Mouse (Mus musculus) hindbrain, embryonic 14.5 days (tissue): ENCODE data around the gene Mrvi1. TPM values are rescaled to one million over a fixed set of nuclear protein-coding genes. Genes with fewer than 3 reads are reported as not detected.

Experiments
- ATAC-seq: fragments of 200-750 bp; cut with Nextera tagmentation; 2 replicates; pipeline ENCODE4 v1.8.0; 2017; ENCODE audit warnings: moderate number of reproducible peaks, mild to moderate bottlenecking, moderate TSS enrichment, moderate library complexity; ENCODE audit not compliant: low FRiP score
- DNase-seq: peaks from one replicate; pipeline ENCODE4 v3.0.0-alpha.2; 2015; ENCODE audit warnings: low spot score
- H3K27ac ChIP-seq: fragments of 300-500 bp; sonication (generic); 2 replicates; pipeline ENCODE4 v1.5.1; 2014; ENCODE audit warnings: mild to moderate bottlenecking, moderate library complexity
- H3K27me3 ChIP-seq: fragments of 300-500 bp; sonication (generic); 2 replicates; pipeline ENCODE4 v1.6.1; 2014; ENCODE audit warnings: mild to moderate bottlenecking, low read length, mixed read lengths; ENCODE audit not compliant: control insufficient read depth, insufficient read depth
- H3K36me3 ChIP-seq: fragments of 300-500 bp; sonication (generic); replicated peaks from 2 replicates; pipeline ENCODE4 v1.6.1; 2014; ENCODE audit not compliant: control insufficient read depth, insufficient read depth
- H3K4me1 ChIP-seq: fragments of 300-500 bp; sonication (generic); replicated peaks from 2 replicates; pipeline ENCODE4 v1.6.1; 2014; ENCODE audit warnings: antibody characterized with exemption, low read length, mixed read lengths; ENCODE audit not compliant: control insufficient read depth, insufficient read depth
- H3K4me2 ChIP-seq: fragments of 300-500 bp; sonication (generic); replicated peaks from 2 replicates; pipeline ENCODE4 v1.6.1; 2014; ENCODE audit warnings: mild to moderate bottlenecking, moderate library complexity
- H3K4me3 ChIP-seq: fragments of 300-500 bp; sonication (generic); replicated peaks from 2 replicates; pipeline ENCODE4 v1.5.1; 2014; ENCODE audit warnings: mild to moderate bottlenecking, low read length
- H3K9ac ChIP-seq: fragments of 300-500 bp; sonication (generic); 2 replicates; pipeline ENCODE4 v1.6.1; 2014
- H3K9me3 ChIP-seq: fragments of 300-500 bp; sonication (generic); 2 replicates; pipeline ENCODE4 v1.6.1; 2016; ENCODE audit warnings: low read length; ENCODE audit not compliant: control insufficient read depth
- WGBS: fragments of 180-500 bp; shearing (Covaris S2); extraction: QIAGEN DNeasy Blood & Tissue Kit; methylation state at CpG from one replicate; pipeline ENCODE4 v1.1.7; 2014; 5-methylcytosine and 5-hydroxymethylcytosine counted together
- polyA plus RNA-seq: library from polyadenylated mRNA; unstranded; fragments of >200 nt; fragmentation: Nextera tagmentation; extraction: Ambion mirVana; gene quantifications from 2 replicates; pipeline ENCODE4 v1.2.1, GENCODE M21; 2014

Mrvi1 gene
- polyA plus RNA-seq, 1 experiment from 2014 or later = 1.8 TPM

DNA sequence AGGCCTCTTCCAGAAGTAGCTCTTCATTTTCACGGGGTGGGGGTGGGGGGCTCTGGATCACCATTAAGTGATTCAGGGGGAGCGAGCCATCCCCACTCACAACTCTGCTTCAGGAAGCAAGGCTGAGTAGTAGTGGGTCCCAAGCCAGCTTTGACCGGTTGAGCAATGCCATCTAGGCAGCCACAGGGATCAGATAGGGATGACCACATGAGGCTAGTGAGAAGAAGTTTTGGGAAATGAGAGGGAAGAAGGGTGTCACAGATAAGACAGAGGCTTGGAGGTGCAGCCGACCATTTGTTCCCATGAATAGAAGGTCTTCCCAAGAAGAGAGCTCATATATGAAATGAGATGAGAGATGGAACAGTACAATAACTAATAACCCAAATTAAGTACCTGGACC, 55.7 kb downstream of the Mrvi1 start:
- Histone ChIP-seq H3K4me2 (no peak overlapping the region), H3K27ac (no peak overlapping the region), H3K9me3 (no peaks in the 10 kb centered on the region), H3K4me3 (no peak overlapping the region), H3K4me1 (no peaks in the 10 kb centered on the region), H3K36me3 (no peaks in the 10 kb centered on the region), H3K27me3 (no peaks in the 10 kb centered on the region), H3K9ac (no peak overlapping the region)
- WGBS = 85% methylated on average over 4 of the region's 4 CpGs
- DNase-seq (no peak), ATAC-seq (no peak)

DNA sequence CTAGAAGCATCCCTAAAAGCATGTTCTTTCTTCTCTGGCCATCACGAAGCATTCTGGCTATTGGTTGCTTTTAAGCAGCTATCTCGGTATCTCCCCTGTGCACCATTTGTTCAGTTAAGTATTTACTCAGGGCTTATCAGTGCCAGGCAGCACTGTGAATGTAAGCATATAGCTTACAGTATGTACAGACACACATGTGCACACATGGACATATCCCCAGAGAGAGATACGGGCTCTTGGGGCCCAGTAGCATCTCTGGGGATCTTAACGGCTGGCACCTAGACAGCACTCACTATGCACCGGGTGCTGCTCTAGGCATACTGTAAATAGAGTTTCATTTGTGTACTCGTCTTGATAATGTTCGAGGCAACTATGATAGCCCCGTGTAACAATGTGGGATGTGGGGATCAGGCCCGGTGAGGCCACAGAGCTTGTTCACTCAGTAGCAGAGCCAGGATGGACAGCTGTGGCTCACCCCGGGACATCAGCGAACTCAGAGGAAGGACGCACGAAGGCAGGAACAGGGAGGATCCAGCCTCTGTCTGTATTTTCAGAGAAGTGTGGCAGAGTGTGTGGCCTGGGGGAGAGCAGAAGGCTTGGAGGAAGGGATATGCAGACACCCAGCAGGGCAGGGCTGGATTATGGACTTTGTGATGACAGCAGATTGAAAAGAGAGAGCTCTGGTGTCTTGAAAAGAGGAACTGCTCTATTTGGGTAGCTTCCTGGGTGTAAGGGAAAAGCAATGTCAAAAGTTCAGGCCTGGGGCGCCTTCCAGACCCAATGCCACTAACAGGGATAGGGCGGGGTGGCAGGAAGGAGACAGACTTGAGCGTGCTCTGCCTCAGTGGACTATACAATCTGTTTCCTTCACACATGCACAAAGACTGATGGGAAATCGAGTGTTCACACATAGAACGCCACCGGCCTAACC, 61.7 kb downstream of the Mrvi1 start:
- WGBS = 80% methylated on average over 19 of the region's 19 CpGs
- Histone ChIP-seq H3K9ac (no peak overlapping the region), H3K4me1 (no peaks in the 10 kb centered on the region), H3K4me3 (no peak overlapping the region), H3K27me3 (no peaks in the 10 kb centered on the region), H3K27ac (no peak overlapping the region), H3K4me2 (no peak overlapping the region), H3K36me3 (no peaks in the 10 kb centered on the region), H3K9me3 (no peaks in the 10 kb centered on the region)
- no peak for ATAC-seq
- no peak for DNase-seq

DNA sequence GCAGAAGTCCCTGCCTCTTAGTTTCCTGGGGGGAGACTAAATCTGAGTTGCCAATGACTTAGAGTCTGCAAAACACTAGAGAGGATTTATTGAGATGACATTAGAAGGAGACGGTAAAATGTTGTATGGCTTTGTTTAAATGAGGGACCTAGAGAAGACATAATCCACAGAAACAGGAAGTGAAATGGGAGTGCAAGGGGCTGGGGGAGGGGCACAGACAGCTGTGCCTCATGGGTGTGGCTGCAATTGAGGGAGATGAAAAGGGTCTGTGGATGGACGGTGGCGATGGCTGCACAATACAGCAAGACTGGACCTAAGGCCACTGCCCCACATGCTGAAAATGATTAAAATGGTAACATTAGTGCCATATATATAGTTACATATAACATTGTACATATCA, 62.5 kb downstream of the Mrvi1 start:
- no peaks in the 10 kb centered on the region for H3K9me3 ChIP-seq

DNA sequence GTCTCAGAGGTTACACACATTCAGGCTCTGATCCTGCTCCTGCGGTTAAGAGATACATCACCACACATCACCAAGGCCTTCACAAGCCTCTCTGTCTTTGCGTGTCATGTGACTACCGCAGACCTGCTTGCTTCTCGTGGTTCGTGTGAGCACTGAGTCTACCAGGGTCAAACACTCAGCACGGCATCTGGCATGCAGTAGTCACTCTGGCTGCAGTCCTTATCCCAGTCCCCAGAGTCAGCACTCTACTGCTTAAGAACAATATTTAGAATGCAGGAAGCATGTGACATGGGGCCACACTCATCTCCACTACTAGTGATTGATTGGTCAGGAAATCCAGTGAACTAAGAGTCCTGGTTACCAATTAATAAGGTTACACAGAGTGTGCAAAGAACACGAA, 66.3 kb downstream of the Mrvi1 start:
- Histone ChIP-seq H3K36me3 (no peaks in the 10 kb centered on the region), H3K27ac (no peak overlapping the region), H3K4me1 (no peaks in the 10 kb centered on the region), H3K4me3 (no peak overlapping the region), H3K4me2 (no peak overlapping the region), H3K9me3 (no peaks in the 10 kb centered on the region), H3K9ac (no peak overlapping the region), H3K27me3 (no peaks in the 10 kb centered on the region)
- WGBS = 80% methylated on average over 7 of the region's 7 CpGs
- DNase-seq = no peak
- ATAC-seq = no peak

More for the DNA sequence above, 62.5 kb downstream of the Mrvi1 start:
- Histone ChIP-seq H3K36me3 (no peaks in the 10 kb centered on the region), H3K9ac (no peak overlapping the region), H3K4me1 (no peaks in the 10 kb centered on the region), H3K27ac (no peak overlapping the region), H3K4me2 (no peak overlapping the region), H3K4me3 (no peak overlapping the region), H3K27me3 (no peaks in the 10 kb centered on the region)
- 59% methylated on average over 3 of the region's 3 CpGs for WGBS
- DNase-seq (no peak), ATAC-seq (no peak)

DNA sequence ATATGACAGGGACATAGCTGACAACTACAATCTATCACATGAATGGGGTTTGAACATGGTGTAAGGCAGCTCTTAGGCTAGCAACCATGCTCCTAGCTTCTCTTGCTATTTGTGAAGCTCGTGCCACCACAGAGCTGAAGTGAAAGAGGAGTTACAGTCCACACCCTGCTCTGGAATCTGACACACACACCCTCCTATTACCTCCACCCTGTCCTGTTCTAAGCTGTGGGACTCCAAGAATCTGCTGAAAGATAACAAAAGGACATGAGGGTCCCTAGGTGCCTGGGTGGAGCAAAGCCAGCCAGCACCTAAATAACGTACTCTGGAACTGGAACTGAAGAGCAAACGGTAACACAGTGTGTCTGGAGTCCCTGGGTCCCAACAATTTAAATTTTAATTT, 67.7 kb downstream of the Mrvi1 start:
- no peak for ATAC-seq
- no peaks in the 10 kb centered on the region for H3K9me3 ChIP-seq
- 82% methylated on average over 3 of the region's 3 CpGs for WGBS

DNA sequence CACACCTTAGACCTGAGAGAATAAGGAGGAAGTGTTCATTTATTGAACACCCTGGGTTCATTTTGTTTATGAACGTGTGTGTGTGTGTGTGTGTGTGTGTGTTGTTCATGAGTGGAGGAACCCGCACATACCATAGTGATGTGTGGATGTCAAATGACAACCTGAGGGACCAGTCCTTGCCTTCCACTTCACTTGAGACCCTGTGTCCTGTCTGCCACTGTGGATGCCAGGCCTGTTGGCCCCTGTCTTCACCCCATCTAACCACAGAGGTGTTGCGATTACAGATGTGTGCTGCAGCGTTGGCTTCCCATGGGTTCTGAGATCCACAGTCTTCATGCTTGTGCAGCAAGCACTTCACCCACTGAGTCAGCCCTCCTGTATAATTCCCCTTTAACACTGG, 68.5 kb downstream of the Mrvi1 start:
- ATAC-seq (no peak), DNase-seq (no peak)
- WGBS = 95% methylated on average over 4 of the region's 4 CpGs
- H3K27ac ChIP-seq = no peak overlapping the region
- H3K4me3 ChIP-seq = no peak overlapping the region
- H3K27me3 ChIP-seq = no peaks in the 10 kb centered on the region
- H3K9me3 ChIP-seq = no peaks in the 10 kb centered on the region
- no peak overlapping the region for H3K9ac ChIP-seq
- no peaks in the 10 kb centered on the region for H3K4me1 ChIP-seq
- H3K36me3 ChIP-seq = no peaks in the 10 kb centered on the region
- no peak overlapping the region for H3K4me2 ChIP-seq

More for the DNA sequence above, 67.7 kb downstream of the Mrvi1 start:
- H3K4me2 ChIP-seq = no peak overlapping the region
- DNase-seq = no peak
- no peaks in the 10 kb centered on the region for H3K27me3 ChIP-seq
- no peak overlapping the region for H3K9ac ChIP-seq
- H3K36me3 ChIP-seq = no peaks in the 10 kb centered on the region
- no peaks in the 10 kb centered on the region for H3K4me1 ChIP-seq
- H3K27ac ChIP-seq = no peak overlapping the region
- no peak overlapping the region for H3K4me3 ChIP-seq

DNA sequence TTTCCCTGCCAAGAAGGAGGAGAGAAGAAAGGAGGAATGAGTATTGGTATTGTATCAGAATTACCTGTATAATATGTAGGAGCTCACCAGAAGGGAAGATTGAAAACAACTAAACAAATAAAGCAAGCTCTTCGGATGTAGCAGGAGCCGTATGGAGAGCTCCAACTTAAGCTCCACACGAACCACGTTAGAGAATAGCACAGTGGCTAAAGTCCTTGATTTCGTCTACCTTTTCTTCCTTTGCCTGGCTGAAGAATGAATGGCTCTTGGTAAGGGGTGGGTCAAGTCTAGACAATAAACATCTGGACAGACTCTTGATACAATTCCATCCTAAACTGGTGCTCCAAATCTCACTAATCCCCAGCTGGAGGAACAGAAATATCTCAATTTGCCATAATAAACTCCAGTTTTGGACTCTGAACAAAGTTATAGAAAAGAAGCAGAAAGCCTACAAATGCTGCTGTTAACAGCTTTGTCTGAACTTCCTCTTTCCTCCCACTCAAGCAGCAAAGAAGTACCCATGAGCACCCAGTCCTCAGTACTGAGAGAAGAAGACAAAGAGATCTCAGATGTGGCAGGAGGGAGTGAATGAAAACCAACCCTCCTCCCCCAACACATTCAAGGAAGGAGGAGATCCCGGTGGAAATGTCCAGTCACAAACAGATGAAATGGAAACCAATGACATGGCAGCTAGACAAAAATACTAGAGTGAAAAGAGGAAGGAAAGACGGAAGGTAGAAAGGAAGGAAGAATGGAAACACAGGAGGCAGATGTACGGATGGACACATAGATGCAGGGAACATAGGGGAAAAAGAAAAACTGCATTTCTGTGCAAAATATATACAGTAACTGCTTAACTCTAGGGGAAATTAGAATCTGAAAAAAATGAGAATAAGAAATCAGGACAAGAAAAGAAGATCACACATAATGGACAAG, 73.8 kb downstream of the Mrvi1 start:
- Histone ChIP-seq H3K36me3 (no peaks in the 10 kb centered on the region), H3K4me1 (no peaks in the 10 kb centered on the region), H3K4me2 (no peak overlapping the region), H3K27me3 (no peaks in the 10 kb centered on the region), H3K9ac (no peak overlapping the region), H3K4me3 (no peak overlapping the region), H3K9me3 (no peaks in the 10 kb centered on the region), H3K27ac (no peak overlapping the region)
- 84% methylated on average over 8 of the region's 8 CpGs for WGBS
- no peak for DNase-seq
- ATAC-seq = no peak

DNA sequence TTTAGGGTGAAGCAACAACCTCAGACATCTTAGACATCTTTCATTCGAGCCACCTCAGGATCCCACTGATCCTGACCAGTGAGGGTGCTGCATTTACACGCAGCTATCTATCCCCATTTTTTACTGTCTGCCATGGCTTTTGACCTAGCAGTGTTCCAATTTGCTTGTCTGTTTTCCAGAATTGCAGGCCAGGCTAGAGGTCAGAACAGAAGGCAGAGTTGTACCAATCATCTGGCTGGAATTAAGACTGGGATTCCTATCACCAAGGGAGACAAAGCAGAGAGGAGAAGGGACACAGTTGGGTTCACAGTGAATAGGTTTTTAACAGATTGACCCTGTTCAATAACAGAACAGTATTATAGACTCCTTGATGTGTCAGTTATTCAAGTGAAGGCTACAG, 75.7 kb downstream of the Mrvi1 start:
- DNase-seq (no peak), ATAC-seq (no peak)
- WGBS = 79% methylated on average over 2 of the region's 2 CpGs
- no peaks in the 10 kb centered on the region for H3K4me1 ChIP-seq
- no peak overlapping the region for H3K4me3 ChIP-seq
- H3K9me3 ChIP-seq = no peaks in the 10 kb centered on the region
- H3K27ac ChIP-seq = no peak overlapping the region
- no peak overlapping the region for H3K9ac ChIP-seq
- H3K4me2 ChIP-seq = no peak overlapping the region
- H3K27me3 ChIP-seq = no peaks in the 10 kb centered on the region
- no peaks in the 10 kb centered on the region for H3K36me3 ChIP-seq

DNA sequence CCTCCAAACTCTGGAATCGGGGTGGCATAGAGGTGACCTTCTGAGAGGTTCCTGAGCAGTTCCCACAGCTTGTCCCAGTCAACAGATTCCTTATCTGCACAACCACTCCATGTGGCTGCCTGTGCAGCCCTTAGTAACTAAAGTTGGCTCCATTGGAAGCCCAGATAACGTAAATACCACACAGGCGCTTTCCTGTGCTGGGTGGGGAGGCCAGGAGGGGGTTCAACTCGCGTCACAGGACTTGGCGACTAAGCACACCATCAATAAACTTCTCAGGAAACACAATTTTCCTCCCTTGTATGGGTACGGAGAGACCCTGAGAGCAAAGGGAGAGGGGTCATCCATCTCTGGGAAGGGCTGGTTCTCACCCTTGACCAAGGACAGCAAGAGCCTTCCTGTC, 79.0 kb downstream of the Mrvi1 start:
- Histone ChIP-seq H3K4me1 (no peaks in the 10 kb centered on the region), H3K36me3 (no peaks in the 10 kb centered on the region), H3K9ac (no peak overlapping the region), H3K4me3 (no peak overlapping the region), H3K27ac (no peak overlapping the region), H3K9me3 (no peaks in the 10 kb centered on the region), H3K4me2 (no peak overlapping the region), H3K27me3 (no peaks in the 10 kb centered on the region)
- DNase-seq (no peak), ATAC-seq (no peak)
- 79% methylated on average over 7 of the region's 7 CpGs for WGBS
